Mouse (Mus musculus) erythroblast, adult 5-6 weeks (primary cell): ENCODE data around the gene Aldh1b1. TPM values are rescaled to one million over a fixed set of nuclear protein-coding genes. Genes with fewer than 3 reads are reported as not detected.

ENCODE experiments used
- ATAC-seq: replicated peaks from 2 replicates; pipeline ENCODE4 v1.8.0; 2016; ENCODE audit warnings: moderate number of reproducible peaks, mild to moderate bottlenecking, moderate TSS enrichment, inconsistent platforms; ENCODE audit not compliant: poor library complexity, low FRiP score, severe bottlenecking
- total RNA-seq, 2 experiments: library from RNA; stranded (forward) in 1 of 2; stranded (reverse) in 1 of 2; fragments of 150-400 nt in 1 of 2; fragments of 200-764, 138-1000 nt in 1 of 2; gene quantifications; 2 replicates each; pipeline versions ENCODE4 v1.2.3 to v1.2.4; 2015 to 2017; ENCODE audit warnings: low replicate concordance in 2 of 2

Aldh1b1 gene
- 1.3 TPM in 2 replicates for total RNA-seq (2015; ENCODE audit: low replicate concordance)
- 1.6 and 2.2 TPM in 2 replicates for total RNA-seq (2017; ENCODE audit: low replicate concordance)

DNA sequence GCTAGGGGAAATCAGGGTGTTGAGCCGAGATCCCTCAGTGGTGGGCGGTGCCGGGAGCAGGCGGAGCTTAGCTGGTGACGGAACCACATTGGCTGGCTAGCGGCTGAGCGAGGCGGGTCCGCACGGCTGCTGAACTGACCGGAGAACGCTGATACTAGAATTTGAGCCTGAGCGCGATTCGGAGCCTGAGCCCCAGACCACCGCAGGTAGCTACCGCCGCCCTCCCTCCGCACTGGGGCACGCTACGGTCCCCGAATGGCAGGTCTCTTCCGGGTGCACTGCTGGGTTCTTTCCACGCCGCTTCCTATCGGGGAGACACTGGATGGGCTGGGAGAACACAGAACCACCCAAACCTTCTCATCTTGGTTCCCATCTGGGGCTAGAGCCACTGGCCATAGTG, at the start of gene Aldh1b1:
TSS of gene Aldh1b1 (plus strand) at position 59 of the 400 bp plus-strand sequence.
- ATAC-seq: no peak; the same call in 1 of the 2 replicates

- ATAC-seq: no peak
Measured at GRCm38 (mm10) chr4:45749449-45749848, 49.4 kb upstream of the Aldh1b1 start.

DNA sequence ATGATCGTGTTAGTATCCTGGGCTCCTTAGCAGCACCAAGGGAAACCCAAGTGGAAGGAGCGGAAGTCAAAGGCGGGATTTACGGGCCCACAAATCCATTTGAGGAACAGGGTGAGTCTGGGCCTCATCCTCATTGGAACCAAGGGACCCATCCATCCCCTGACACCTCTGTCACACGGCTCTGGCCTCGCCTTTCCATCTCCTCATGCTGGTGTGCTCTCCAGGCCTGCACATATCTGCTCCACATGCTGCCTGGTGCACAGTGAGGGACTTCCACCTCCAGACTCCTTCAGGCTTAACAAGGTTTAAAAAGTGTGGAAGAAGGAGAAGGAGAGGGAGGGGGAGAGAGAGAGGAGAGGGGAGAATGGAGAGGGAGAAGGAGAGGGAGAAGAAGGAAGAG, 48.3 kb upstream of the Aldh1b1 start:
- ATAC-seq: no peak

DNA sequence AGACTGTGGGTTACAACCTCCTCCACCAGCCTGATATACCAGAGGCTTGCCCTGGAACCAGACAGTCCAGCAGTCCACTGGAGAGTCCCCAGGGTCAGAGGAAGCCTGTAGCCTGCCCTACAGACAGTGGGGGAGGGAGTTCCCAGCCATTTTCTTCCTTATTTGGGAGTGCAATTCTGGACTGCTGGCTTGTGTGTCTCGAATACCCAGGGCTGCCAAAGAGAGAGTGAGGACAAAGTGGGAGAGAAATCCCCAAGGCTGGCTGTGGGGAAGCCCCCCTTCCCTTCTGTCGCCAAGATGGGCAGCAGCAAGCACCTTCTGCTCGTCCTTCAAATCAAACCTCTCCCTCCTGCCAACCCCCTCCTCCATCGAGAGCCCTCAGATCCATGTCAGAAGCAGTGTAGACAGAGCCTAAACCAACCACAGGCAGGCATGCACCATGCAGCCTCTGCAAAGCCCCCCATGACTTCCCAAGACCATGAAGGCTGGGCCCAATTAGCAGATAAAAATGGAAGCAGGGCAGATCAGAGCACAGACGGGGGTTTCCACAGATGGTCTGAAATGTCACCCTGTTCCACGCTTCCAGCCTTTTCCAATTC, 45.5 kb upstream of the Aldh1b1 start:
- ATAC-seq: no peak

DNA sequence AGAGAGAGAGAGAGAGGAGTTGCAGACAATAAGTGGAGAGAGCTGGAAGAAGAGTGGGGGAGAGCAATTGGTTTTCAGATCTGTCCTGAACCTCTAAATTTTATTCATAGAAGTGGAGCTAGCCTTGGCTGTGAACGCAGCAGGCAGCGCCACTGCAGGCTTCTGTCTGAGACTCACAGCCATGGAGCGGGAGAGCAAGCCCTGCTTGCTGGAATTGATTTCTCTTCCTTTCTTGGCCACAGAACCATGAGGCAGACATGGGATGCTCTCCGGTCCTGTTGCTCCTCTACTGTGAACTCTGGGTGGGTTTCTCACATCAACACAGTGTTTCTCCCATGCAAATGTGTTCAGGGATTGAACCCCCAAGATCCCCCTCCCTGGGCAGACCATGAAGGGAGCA, 44.7 kb upstream of the Aldh1b1 start:
- no peak for ATAC-seq

- ATAC-seq: no peak
Measured at GRCm38 (mm10) chr4:45755097-45755496, 43.7 kb upstream of the Aldh1b1 start.

DNA sequence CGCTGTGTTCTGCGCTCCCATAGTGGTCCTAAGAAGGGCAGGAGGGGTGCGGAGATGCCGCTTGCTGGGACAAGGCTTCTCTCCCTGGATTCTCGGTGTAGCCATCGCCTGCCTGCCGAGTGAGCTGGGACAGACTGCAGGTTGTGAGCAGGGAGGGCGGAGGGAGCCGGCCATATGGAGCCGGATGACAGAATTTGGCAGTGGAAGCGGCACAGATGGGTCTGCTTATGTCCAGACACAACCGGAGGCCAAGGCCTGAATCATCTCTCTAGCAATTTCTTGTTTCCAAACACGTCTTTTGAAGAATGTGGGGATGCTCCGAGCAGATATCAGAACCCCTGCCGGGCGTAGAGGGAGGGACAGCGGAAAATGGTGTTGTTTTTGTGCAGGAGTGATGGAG, 42.9 kb upstream of the Aldh1b1 start:
- no peak for ATAC-seq

DNA sequence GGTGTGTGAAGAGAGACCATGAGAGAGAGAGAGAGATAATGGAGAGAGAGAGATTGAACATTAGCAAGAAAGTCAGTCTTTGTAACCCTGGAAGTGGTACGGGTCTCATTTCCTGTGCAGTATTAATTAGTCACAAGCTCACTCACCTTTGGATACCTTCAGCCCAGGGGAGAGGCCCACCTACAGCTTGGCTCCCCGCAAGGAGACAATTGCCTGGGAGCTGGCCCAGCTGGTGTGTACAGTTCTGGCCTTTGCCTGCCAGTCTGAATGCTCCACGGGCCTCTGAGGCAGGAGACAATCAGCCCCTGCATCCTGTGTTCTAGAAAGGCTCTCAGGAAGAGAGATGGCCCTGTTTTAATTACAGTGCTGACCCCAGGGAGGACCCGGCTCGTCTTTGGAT, 40.9 kb upstream of the Aldh1b1 start:
- no peak for ATAC-seq

DNA sequence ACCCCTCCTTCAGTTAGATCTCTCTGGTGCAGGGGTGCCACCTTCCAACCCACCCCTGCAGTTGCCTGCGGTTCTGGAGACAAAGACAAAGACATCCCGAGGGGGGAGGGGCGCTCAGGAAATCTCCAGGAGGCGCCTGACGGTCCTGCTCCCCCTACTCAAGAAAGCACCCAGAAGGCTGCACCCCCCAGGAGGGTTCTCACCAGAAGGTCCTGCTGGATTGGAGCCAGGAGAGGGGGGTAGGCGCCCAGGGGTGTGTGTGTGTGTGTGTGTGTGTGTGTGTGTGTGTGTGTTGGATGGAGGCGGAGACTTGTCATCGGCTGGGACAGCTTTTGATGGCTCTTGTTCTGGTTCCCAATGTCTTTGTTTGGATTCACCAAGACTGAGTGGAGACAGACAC, 39.4 kb upstream of the Aldh1b1 start:
- ATAC-seq: no peak

GRCm38 (mm10) chr4:45762600-45762999, 36.2 kb upstream of the Aldh1b1 start:
- no peak for ATAC-seq

- ATAC-seq: peak; percentile 16; the same call in 1 of the 2 replicates
Measured at GRCm38 (mm10) chr4:45763288-45764140, 35.3 kb upstream of the Aldh1b1 start.

DNA sequence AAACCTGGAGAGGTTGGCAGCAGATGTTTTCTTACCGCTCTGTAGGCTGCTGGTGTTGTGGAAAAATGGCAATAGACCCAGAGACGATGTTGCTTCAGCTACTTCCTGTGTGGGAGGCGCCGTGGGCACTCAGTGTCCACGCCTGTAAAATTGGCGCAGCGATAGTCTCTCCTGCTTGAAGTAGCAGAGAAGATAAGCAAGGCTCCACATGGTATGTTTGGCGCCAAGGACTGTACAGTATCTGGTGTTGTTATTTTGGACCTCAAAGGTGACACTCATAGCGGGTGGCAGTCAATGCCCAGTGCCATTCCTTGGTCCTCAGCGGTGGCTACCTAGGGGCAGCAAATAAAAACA, 34.7 kb upstream of the Aldh1b1 start:
- ATAC-seq: peak; percentile 68

GRCm38 (mm10) chr4:45765121-45765564, 33.7 kb upstream of the Aldh1b1 start:
- no peak for ATAC-seq

DNA sequence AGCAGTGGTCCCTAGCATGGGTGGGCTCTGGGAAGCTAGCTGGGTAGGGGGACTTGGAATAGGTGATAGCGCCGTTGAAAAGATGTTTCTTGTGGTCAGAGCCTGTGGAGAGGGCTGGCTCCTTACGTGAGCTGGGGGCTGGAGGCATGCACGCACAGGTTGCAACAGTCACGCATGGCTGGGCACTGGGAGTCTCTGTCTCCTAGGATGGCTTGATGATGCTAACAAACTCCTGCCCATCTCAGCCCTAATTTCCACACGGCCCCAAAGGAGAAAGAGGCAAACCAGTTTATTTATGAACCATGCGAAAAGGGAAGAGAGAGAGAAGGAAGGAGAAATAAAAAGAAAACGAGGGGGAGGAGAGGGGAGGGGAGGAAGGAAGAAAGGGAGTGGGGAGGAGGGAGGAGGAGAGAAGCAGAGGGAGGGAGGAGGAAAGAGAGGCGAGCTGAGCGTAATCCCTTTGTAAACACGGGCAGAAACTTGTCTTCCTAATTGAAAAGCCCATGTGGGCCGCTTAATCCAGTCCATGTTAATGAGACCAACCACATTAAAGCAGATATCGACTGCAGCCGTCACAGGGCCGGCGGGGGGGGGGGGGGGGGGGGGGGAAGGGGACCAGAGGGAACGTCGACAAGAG, 33.1 kb upstream of the Aldh1b1 start:
- no peak for ATAC-seq

DNA sequence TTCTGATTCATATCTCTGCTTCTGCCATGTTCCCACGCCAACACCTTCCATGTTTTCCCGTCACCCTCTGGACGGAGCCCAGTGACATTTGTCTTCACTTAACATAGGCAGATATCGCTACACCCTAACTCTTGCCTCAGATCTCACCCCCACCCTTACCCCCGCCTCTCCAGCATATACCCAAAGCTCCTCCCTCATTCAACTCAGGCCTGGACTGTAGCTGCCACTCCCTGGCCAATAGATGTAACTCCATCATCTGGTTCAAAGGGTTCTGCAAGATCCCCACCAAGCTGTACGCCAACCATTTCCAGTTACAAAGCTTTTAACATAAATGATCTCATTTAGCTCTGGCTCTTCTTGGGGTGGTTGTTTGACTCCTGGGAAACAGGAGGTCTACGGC, 32.0 kb upstream of the Aldh1b1 start:
- no peak for ATAC-seq

- no peak for ATAC-seq
Measured at GRCm38 (mm10) chr4:45767891-45768558, 30.8 kb upstream of the Aldh1b1 start.

DNA sequence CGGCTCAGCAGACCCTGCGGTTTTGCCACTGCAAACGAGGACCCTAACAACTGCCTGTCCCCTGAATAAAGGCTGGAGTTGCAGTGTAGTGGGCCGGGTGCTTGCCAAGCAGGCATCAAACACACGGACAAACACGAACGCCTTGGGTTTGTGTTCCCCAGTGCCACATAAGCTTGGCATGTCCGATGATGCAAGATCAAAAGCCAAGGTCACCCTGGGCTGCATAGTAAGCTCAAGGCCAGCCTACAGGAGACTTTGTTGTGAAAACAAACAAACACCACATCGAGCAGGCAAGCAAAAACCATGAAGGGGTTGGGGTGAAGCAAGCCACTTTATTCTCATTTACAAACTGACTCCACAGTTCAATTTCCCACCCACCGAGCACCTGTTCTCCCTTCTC, 29.7 kb upstream of the Aldh1b1 start:
- no peak for ATAC-seq

DNA sequence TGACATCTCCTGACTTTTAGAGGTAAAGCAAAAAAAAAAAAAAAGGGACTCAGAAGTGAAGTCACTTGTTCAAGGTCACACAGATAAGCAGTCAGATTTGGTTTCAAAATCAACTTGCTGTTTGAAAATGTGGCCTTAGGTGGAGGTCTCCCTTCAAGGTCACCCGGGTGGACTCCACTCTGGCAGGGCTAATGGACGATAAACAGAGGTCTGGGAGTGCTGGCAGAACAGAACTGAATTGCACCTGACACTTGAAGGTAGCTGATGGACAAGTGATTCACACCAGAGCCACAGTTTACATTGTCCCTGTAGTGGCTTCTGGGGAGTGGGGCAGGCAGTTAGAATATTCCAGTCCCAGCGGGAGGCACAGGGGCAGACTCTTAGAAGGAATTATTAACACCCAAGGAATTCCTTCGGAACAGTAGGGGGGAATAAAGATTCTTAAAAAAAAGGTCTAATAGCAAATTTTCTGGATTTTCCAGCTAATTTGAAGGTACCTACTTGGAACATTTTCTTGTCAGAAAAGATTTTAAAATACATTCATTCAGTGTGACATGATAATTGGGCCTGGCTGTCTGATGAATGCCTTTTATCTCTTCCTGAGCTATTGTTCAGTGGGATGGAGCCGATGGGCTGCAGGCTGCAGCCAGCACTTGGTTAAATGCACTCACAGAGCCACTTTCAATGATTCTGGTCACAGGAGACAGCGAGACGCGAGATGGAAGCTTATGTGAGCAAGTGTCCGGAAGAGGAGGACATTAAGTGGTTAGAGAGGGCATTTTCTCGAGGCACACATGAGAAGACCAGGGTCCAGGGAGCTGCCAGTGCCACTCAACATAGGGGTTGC, 28.8 kb upstream of the Aldh1b1 start:
- ATAC-seq: no peak

DNA sequence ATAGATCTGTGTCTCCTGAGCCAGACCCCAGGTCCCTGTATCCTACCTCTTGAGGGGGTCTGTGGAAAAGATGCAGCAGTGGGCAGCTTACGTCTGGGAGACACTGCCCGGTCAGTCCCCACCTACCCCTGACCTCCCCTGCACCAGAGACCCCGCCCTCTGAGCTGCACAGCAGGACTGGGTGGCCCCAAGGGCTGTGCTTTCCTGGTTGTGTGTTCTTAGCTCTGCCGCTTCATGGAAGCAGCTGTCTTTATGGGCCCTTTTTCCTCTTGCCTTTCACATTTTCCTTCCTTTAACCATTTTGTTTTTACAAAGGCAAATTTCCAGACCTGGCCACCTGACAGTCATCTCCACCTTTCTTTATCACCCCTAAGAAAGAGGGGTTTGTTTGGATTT, 28.2 kb upstream of the Aldh1b1 start:
- ATAC-seq: no peak
